Mouse (Mus musculus) lung, postnatal 0 days (tissue): ENCODE measurements at regions not wholly inside any gene's neighbourhood (a gene's known extent, or its start where the extent isn't known, plus 50 kb on each side); places are given as distances from the start of the nearest gene placed in this dataset.

ENCODE experiments used
- ATAC-seq: fragments of 200-750 bp; cut with Nextera tagmentation; 2 replicates; pipeline ENCODE4 v1.8.0; 2017; ENCODE audit warnings: moderate library complexity
- DNase-seq: peaks from one replicate; pipeline ENCODE4 v3.0.0-alpha.2; 2016; ENCODE audit warnings: low spot score
- H3K27ac ChIP-seq: fragments of 300-500 bp; sonication (generic); 2 replicates; pipeline ENCODE4 v1.5.1; 2014; ENCODE audit warnings: antibody characterized with exemption, mild to moderate bottlenecking, low read length, mixed read lengths
- H3K27me3 ChIP-seq: fragments of 300-500 bp; sonication (generic); replicated peaks from 2 replicates; pipeline ENCODE4 v1.6.1; 2014; ENCODE audit warnings: low read length, mixed read lengths; ENCODE audit not compliant: insufficient read depth
- H3K36me3 ChIP-seq: fragments of 300-500 bp; sonication (generic); 2 replicates; pipeline ENCODE4 v1.6.1; 2014; ENCODE audit warnings: low read length, mixed read lengths; ENCODE audit not compliant: insufficient read depth
- H3K4me1 ChIP-seq: fragments of 300-500 bp; sonication (generic); 2 replicates; pipeline ENCODE4 v1.6.1; 2014; ENCODE audit warnings: antibody characterized with exemption, low read depth, low read length, mixed read lengths; ENCODE audit not compliant: insufficient read depth
- H3K4me2 ChIP-seq: fragments of 300-500 bp; sonication (generic); replicated peaks from 2 replicates; pipeline ENCODE4 v1.6.1; 2014; ENCODE audit warnings: low read depth, mild to moderate bottlenecking, low read length, moderate library complexity, mixed read lengths
- H3K4me3 ChIP-seq: fragments of 300-500 bp; sonication (generic); 2 replicates; pipeline ENCODE4 v1.5.1; 2014; ENCODE audit warnings: low read depth, low read length
- H3K9ac ChIP-seq: fragments of 300-500 bp; sonication (generic); replicated peaks from 2 replicates; pipeline ENCODE4 v1.6.1; 2014; ENCODE audit warnings: low read depth, mild to moderate bottlenecking
- H3K9me3 ChIP-seq: fragments of 300-500 bp; sonication (generic); 2 replicates; pipeline ENCODE4 v1.6.1; 2016; ENCODE audit warnings: low read length, mixed read lengths
- CTCF ChIP-seq: IDR thresholded peaks from 2 replicates; pipeline ENCODE4 v1.5.1; 2016; ENCODE audit warnings: antibody characterized with exemption, mild to moderate bottlenecking
- EP300 ChIP-seq: IDR thresholded peaks from 2 replicates; pipeline ENCODE4 v1.6.1; 2016; ENCODE audit warnings: antibody characterized with exemption, mild to moderate bottlenecking, control low read depth
- WGBS: fragments of 180-500 bp; shearing (Covaris S2); extraction: QIAGEN DNeasy Blood & Tissue Kit; methylation state at CpG from one replicate; pipeline ENCODE4 v1.1.7; 2014; 5-methylcytosine and 5-hydroxymethylcytosine counted together

- Histone ChIP-seq H3K9ac (no peak overlapping the region), H3K4me2 (no peak overlapping the region), H3K27ac (no peak overlapping the region), H3K36me3 (no peaks in the 10 kb centered on the region), H3K27me3 (no peaks in the 10 kb centered on the region), H3K9me3 (no peaks in the 10 kb centered on the region), H3K4me3 (no peak overlapping the region), H3K4me1 (no peaks in the 10 kb centered on the region)
- TF ChIP-seq EP300 (no peak), CTCF (no peak)
- DNase-seq (no peak), ATAC-seq (no peak)
- WGBS, result 65% methylated on average over 5 of the region's 5 CpGs
Observed at GRCm38 (mm10) chr8:88840096-88840495, 143.3 kb downstream of the Cyld start.

DNA sequence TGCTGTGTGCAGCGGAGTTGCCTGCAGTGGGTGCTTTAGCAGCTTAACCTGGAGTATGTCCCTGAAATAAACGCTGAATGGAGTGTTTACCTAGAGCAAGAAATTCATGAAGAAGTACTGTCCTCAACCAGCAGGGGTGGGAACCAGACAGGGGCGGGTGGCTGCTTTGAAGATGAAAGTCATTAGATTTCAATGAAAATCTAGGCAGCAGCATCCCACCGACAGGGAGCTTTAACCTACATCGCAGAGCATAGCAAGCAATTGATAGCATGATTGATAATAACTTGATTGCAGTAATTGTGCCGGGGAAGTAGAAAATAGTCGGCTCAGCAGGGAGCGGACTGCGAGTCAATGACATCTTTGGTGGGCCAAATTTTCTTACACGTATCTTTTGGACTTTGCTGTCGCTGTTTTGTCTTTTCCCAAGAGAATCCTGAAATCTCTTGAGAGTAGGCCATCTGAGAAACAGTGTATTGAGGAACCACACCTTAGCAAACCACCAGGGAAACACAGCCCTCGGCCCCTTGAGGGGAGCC lies 139.0 kb downstream of the Cyld start:
- Histone ChIP-seq H3K27ac (no peak overlapping the region), H3K4me2 (no peak overlapping the region), H3K36me3 (no peaks in the 10 kb centered on the region), H3K9me3 (no peaks in the 10 kb centered on the region), H3K4me3 (no peak overlapping the region), H3K27me3 (no peaks in the 10 kb centered on the region), H3K9ac (no peak overlapping the region), H3K4me1 (no peaks in the 10 kb centered on the region)
- no peak for ATAC-seq
- TF ChIP-seq CTCF (no peak), EP300 (no peak)
- DNase-seq, result no peak
- 46% methylated on average over 12 of the region's 12 CpGs for WGBS

- no peaks in the 10 kb centered on the region for H3K36me3 ChIP-seq
- H3K9ac ChIP-seq, result no peak overlapping the region
- 48% methylated on average over 5 of the region's 5 CpGs for WGBS
- no peak overlapping the region for H3K4me2 ChIP-seq
- peak; percentile 23 for TF ChIP-seq CTCF
- TF ChIP-seq EP300, result no peak
- H3K4me3 ChIP-seq, result no peak overlapping the region
- H3K27ac ChIP-seq, result no peak overlapping the region
- no peaks in the 10 kb centered on the region for H3K27me3 ChIP-seq
- DNase-seq (no peak), ATAC-seq (no peak)
- no peaks in the 10 kb centered on the region for H3K9me3 ChIP-seq
- no peaks in the 10 kb centered on the region for H3K4me1 ChIP-seq
Observed at GRCm38 (mm10) chr8:88825816-88826215, 129.0 kb downstream of the Cyld start.

GRCm38 (mm10) chr8:88823931-88824330 lies 127.1 kb downstream of the Cyld start:
- Histone ChIP-seq H3K4me3 (no peak overlapping the region), H3K4me1 (no peaks in the 10 kb centered on the region), H3K27ac (no peak overlapping the region), H3K27me3 (no peaks in the 10 kb centered on the region), H3K9ac (no peak overlapping the region), H3K36me3 (no peaks in the 10 kb centered on the region), H3K4me2 (no peak overlapping the region), H3K9me3 (no peaks in the 10 kb centered on the region)
- ATAC-seq (no peak), DNase-seq (no peak)
- 79% methylated on average over 7 of the region's 7 CpGs for WGBS
- no peak for TF ChIP-seq CTCF
- TF ChIP-seq EP300, result no peak

GRCm38 (mm10) chr8:88820275-88820850 lies 123.5 kb downstream of the Cyld start:
- Histone ChIP-seq H3K9me3 (no peaks in the 10 kb centered on the region), H3K4me2 (no peak overlapping the region), H3K27me3 (no peaks in the 10 kb centered on the region), H3K36me3 (no peaks in the 10 kb centered on the region), H3K9ac (no peak overlapping the region), H3K27ac (no peak overlapping the region), H3K4me1 (no peaks in the 10 kb centered on the region), H3K4me3 (no peak overlapping the region)
- DNase-seq (no peak), ATAC-seq (no peak)
- 74% methylated on average over 5 of the region's 5 CpGs for WGBS
- no peak for TF ChIP-seq EP300
- no peak for TF ChIP-seq CTCF

DNA sequence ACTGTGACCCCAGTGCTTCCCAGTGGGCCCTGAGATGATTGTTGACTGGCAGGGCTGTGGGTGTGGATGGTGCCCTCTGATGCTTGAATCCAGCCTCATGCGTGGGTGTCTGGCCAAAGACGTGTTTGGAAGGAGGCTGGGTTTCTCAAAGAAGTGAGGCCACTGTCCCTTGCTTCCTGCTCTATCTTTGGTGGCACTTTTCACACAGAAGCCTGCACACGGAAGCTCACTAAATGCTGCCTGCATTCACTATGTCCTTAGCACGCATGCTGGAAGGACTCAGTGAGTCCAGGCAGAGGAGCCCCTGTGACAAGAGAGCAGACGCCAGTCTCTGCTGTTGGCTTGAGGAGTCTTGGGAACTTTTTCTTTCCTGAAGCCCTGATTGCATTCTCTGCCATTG lies 119.6 kb downstream of the Cyld start:
- no peak for ATAC-seq
- Histone ChIP-seq H3K9me3 (no peaks in the 10 kb centered on the region), H3K4me3 (no peak overlapping the region), H3K27me3 (no peaks in the 10 kb centered on the region), H3K4me2 (no peak overlapping the region), H3K36me3 (no peaks in the 10 kb centered on the region), H3K9ac (no peak overlapping the region), H3K27ac (no peak overlapping the region), H3K4me1 (no peaks in the 10 kb centered on the region)
- TF ChIP-seq EP300 (no peak), CTCF (no peak)
- DNase-seq, result no peak
- 65% methylated on average over 5 of the region's 5 CpGs for WGBS

DNA sequence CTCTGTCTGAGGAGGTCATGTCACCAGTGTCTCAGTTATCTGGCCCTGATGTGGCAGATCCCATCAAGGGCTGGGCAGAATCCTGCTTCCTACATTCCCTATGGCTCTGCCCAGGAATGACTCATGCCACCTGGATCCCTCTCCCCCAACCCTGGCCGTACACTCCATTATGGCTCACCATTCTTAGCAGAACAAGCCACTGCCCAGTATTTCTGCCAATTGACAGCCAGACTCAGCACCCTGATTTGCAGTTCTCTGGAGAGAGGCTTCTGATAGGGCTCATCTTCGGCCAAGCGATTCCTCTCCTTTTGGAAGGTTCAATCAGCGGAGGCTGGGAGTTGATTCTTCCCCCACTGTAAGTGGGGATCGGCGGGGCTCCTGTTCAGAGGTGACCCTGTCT lies 117.4 kb downstream of the Cyld start:
- WGBS, result 89% methylated on average over 6 of the region's 6 CpGs

More for the DNA sequence above, 117.4 kb downstream of the Cyld start:
- H3K9me3 ChIP-seq, result no peaks in the 10 kb centered on the region
- no peak for TF ChIP-seq CTCF
- no peak for TF ChIP-seq EP300
- DNase-seq (no peak), ATAC-seq (no peak)
- H3K9ac ChIP-seq, result no peak overlapping the region
- no peaks in the 10 kb centered on the region for H3K4me1 ChIP-seq
- H3K27ac ChIP-seq, result no peak overlapping the region
- no peak overlapping the region for H3K4me2 ChIP-seq
- H3K36me3 ChIP-seq, result no peaks in the 10 kb centered on the region
- H3K27me3 ChIP-seq, result no peaks in the 10 kb centered on the region
- no peak overlapping the region for H3K4me3 ChIP-seq
